Mouse (Mus musculus): Measurements from ENCODE around the gene Arhgef3. TPM values are rescaled to one million over a fixed set of nuclear protein-coding genes. Genes with fewer than 3 reads are reported as not detected.

Gene Arhgef3
- total and polyA plus RNA-seq, 3 experiments: 11.1 to 27.8 (median 23.0) TPM

- TF ChIP-seq POLR2A (IDR thresholded peaks at IDR 0.05; ENCODE audit: insufficient read depth, low read depth, low read length) (no peak), CTCF (IDR thresholded peaks at IDR 0.05) (no peak), EP300 (IDR thresholded peaks at IDR 0.05; ENCODE audit: insufficient read depth, low read depth, low read length) (no peak)
- Histone ChIP-seq H3K79me2 (replicated peaks; ENCODE audit: control insufficient read depth, insufficient read depth, low read length) (no peaks in the 10 kb centered on the region), H3K4me1 (ENCODE audit: control insufficient read depth, insufficient read depth, low read length) (peaks cover 23% of the 10 kb centered on the region), H3K27ac (no peak overlapping the region), H3K9ac (ENCODE audit: low read depth, low read length) (no peak overlapping the region), H3K27me3 (ENCODE audit: control insufficient read depth, insufficient read depth, low read length) (no peaks in the 10 kb centered on the region), H3K36me3 (ENCODE audit: control insufficient read depth, insufficient read depth, low read length) (peaks cover 8% of the 10 kb centered on the region), H3K4me3 (no peak overlapping the region)
- intact Hi-C loops (cut with DNase I): loop anchor here (5.0 kb wide), 1 partner anchor 54 kb away; no protein-coding TSS in a partner anchor
- no peak for DNase-seq
- WGBS: 91% methylated on average over 7 of the region's 7 CpGs
These were observed 181.1 kb downstream of the Arhgef3 start for GRCm38 (mm10) chr14:27295821-27296220.

DNA sequence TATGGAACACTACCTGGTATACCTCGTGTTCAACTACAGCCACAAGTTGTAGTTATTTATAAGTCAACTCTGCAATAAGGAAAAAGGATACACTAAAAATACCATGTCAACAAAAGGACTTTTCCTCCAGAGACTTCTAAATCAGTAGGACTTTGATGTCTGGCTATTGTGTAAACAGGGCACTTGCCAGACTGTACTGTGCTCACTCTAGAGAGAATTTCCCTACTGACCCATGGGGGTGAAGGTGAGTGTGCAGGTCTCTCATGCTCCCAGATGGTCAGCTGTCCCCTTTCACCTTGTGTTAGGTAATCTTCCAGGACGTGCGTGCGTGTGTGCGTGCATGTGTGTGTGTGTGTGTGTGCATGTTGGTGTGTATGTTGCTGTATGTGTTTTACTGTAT, 182.3 kb downstream of the Arhgef3 start:
- WGBS: 59% methylated on average over 5 of the region's 5 CpGs
- Histone ChIP-seq H3K79me2 (replicated peaks; ENCODE audit: control insufficient read depth, insufficient read depth, low read length) (no peaks in the 10 kb centered on the region), H3K4me1 (ENCODE audit: control insufficient read depth, insufficient read depth, low read length) (peaks cover 23% of the 10 kb centered on the region), H3K4me3 (no peak overlapping the region), H3K9ac (ENCODE audit: low read depth, low read length) (no peak overlapping the region), H3K27ac (peak overlapping the region; percentile 21; the same call in 1 of the 2 replicates), H3K36me3 (ENCODE audit: control insufficient read depth, insufficient read depth, low read length) (peaks cover 8% of the 10 kb centered on the region), H3K27me3 (ENCODE audit: control insufficient read depth, insufficient read depth, low read length) (no peaks in the 10 kb centered on the region)
- TF ChIP-seq EP300 (IDR thresholded peaks at IDR 0.05; ENCODE audit: insufficient read depth, low read depth, low read length) (no peak), POLR2A (IDR thresholded peaks at IDR 0.05; ENCODE audit: insufficient read depth, low read depth, low read length) (no peak), CTCF (IDR thresholded peaks at IDR 0.05) (no peak)
- intact Hi-C loops (cut with DNase I): loop anchor here (5.0 kb wide), 1 partner anchor 55 kb away; no protein-coding TSS in a partner anchor
- no peak for DNase-seq

DNA sequence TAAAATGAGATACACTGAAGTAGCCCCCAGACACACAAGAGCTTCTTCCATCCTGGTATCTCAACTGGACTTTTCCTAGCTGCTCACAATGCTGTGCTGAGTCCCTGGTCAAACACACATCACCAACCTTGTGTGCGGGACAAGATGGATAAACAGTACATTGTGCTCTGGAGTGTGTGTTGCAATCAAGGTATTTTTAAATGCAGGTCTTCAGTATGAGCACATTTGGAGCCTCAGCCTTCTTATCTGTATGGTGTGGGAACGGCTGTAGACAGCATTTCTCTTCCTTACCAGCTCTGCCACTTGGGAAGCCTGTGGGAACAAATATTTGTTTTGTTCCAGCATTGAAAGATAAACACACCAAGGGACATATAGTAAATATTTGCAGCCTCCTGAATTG, 184.2 kb downstream of the Arhgef3 start:
- intact Hi-C loops (cut with DNase I): loop anchor here (5.0 kb wide), 1 partner anchor 57 kb away; no protein-coding TSS in a partner anchor
- Histone ChIP-seq H3K4me1 (ENCODE audit: control insufficient read depth, insufficient read depth, low read length) (peaks cover 22% of the 10 kb centered on the region), H3K27ac (no peak overlapping the region), H3K36me3 (ENCODE audit: control insufficient read depth, insufficient read depth, low read length) (peaks cover 8% of the 10 kb centered on the region), H3K79me2 (replicated peaks; ENCODE audit: control insufficient read depth, insufficient read depth, low read length) (no peaks in the 10 kb centered on the region), H3K9ac (ENCODE audit: low read depth, low read length) (no peak overlapping the region), H3K27me3 (ENCODE audit: control insufficient read depth, insufficient read depth, low read length) (no peaks in the 10 kb centered on the region), H3K4me3 (no peak overlapping the region)
- TF ChIP-seq CTCF (IDR thresholded peaks at IDR 0.05): no peak
- no peak for TF ChIP-seq EP300 (IDR thresholded peaks at IDR 0.05; ENCODE audit: insufficient read depth, low read depth, low read length)
- 61% methylated on average over 2 of the region's 2 CpGs for WGBS
- DNase-seq: no peak

GRCm38 (mm10) chr14:27299705-27300104, 185.0 kb downstream of the Arhgef3 start:
- TF ChIP-seq EP300 (IDR thresholded peaks at IDR 0.05; ENCODE audit: insufficient read depth, low read depth, low read length) (no peak), CTCF (IDR thresholded peaks at IDR 0.05) (no peak), POLR2A (IDR thresholded peaks at IDR 0.05; ENCODE audit: insufficient read depth, low read depth, low read length) (no peak)
- Histone ChIP-seq H3K4me1 (ENCODE audit: control insufficient read depth, insufficient read depth, low read length) (peaks cover 20% of the 10 kb centered on the region), H3K36me3 (ENCODE audit: control insufficient read depth, insufficient read depth, low read length) (peaks cover 8% of the 10 kb centered on the region), H3K27me3 (ENCODE audit: control insufficient read depth, insufficient read depth, low read length) (no peaks in the 10 kb centered on the region), H3K79me2 (replicated peaks; ENCODE audit: control insufficient read depth, insufficient read depth, low read length) (no peaks in the 10 kb centered on the region), H3K9ac (ENCODE audit: low read depth, low read length) (no peak overlapping the region), H3K27ac (peak overlapping the region; percentile 26; the same call in 1 of the 2 replicates), H3K4me3 (no peak overlapping the region)
- 25% methylated on average over 4 of the region's 4 CpGs for WGBS
- intact Hi-C loops (cut with DNase I): loop anchor here (5.0 kb wide), 1 partner anchor 57 kb away; no protein-coding TSS in a partner anchor
- peak in 1 of 2 experiments; percentile 20 for DNase-seq

- Histone ChIP-seq H3K4me3 (no peak overlapping the region), H3K27ac (no peak overlapping the region), H3K27me3 (ENCODE audit: control insufficient read depth, insufficient read depth, low read length) (no peaks in the 10 kb centered on the region), H3K4me1 (ENCODE audit: control insufficient read depth, insufficient read depth, low read length) (peaks cover 17% of the 10 kb centered on the region), H3K9ac (ENCODE audit: low read depth, low read length) (no peak overlapping the region), H3K36me3 (ENCODE audit: control insufficient read depth, insufficient read depth, low read length) (peaks cover 4% of the 10 kb centered on the region), H3K79me2 (replicated peaks; ENCODE audit: control insufficient read depth, insufficient read depth, low read length) (no peaks in the 10 kb centered on the region; the same call in 1 of the 2 replicates)
- no peak for TF ChIP-seq POLR2A (IDR thresholded peaks at IDR 0.05; ENCODE audit: insufficient read depth, low read depth, low read length)
- no peak for TF ChIP-seq EP300 (IDR thresholded peaks at IDR 0.05; ENCODE audit: insufficient read depth, low read depth, low read length)
- TF ChIP-seq CTCF (IDR thresholded peaks at IDR 0.05): no peak
- 62% methylated on average over 5 of the region's 5 CpGs for WGBS
- no peak for DNase-seq
- intact Hi-C loops (cut with DNase I): no loop called here
These were observed 187.2 kb downstream of the Arhgef3 start for GRCm38 (mm10) chr14:27301768-27302499.

DNA sequence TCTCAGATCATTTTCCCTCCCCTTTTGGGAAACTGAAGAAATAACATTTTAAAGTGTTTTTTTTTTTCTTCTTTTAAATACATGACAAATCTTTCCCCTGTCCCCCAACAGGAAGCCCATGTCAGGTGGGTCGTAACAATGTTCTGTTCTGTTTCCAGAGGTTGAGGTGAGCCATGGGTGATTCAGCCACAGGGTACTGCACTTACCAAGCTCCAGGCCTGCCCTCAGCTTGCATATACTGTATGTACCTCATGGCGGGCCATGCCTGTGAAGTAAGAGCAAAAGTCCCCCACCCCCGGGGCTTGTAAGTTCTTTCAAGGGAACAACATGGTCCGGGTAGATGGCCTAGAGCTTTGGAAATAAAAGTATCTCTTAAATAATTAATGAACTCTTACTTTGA, 188.6 kb downstream of the Arhgef3 start:
- Histone ChIP-seq H3K27me3 (ENCODE audit: control insufficient read depth, insufficient read depth, low read length) (no peaks in the 10 kb centered on the region), H3K4me1 (ENCODE audit: control insufficient read depth, insufficient read depth, low read length) (peaks cover 14% of the 10 kb centered on the region), H3K36me3 (ENCODE audit: control insufficient read depth, insufficient read depth, low read length) (peaks cover 4% of the 10 kb centered on the region), H3K27ac (no peak overlapping the region), H3K79me2 (replicated peaks; ENCODE audit: control insufficient read depth, insufficient read depth, low read length) (no peaks in the 10 kb centered on the region; the same call in 1 of the 2 replicates), H3K9ac (ENCODE audit: low read depth, low read length) (no peak overlapping the region), H3K4me3 (no peak overlapping the region)
- intact Hi-C loops (cut with DNase I): no loop called here
- no peak for DNase-seq
- 76% methylated on average over 4 of the region's 4 CpGs for WGBS
- TF ChIP-seq POLR2A (IDR thresholded peaks at IDR 0.05; ENCODE audit: insufficient read depth, low read depth, low read length) (no peak), CTCF (IDR thresholded peaks at IDR 0.05) (no peak), EP300 (IDR thresholded peaks at IDR 0.05; ENCODE audit: insufficient read depth, low read depth, low read length) (no peak)

Data from heart, adult 2 months (tissue).